Mouse (Mus musculus) cerebellum, adult 2 months (tissue): ENCODE data around the gene Ebf4. TPM values are rescaled to one million over a fixed set of nuclear protein-coding genes. Genes with fewer than 3 reads are reported as not detected.

Experiments
- DNase-seq, 2 experiments: peaks; one replicate each; pipeline ENCODE4 v3.0.0; 2021
- H3K27ac ChIP-seq: fragments of 200-500 bp; 2 replicates; pipeline ENCODE4 v1.5.1; 2012; ENCODE audit warnings: low read length, control low read depth, inconsistent platforms; ENCODE audit not compliant: insufficient read depth
- H3K27me3 ChIP-seq: fragments of 200-500 bp; 2 replicates; pipeline ENCODE4 v1.6.1; 2012; ENCODE audit warnings: inconsistent platforms, mild to moderate bottlenecking, low read length, moderate library complexity; ENCODE audit not compliant: control insufficient read depth, insufficient read depth
- H3K4me1 ChIP-seq: fragments of 200-500 bp; 2 replicates; pipeline ENCODE4 v1.6.1; 2011; ENCODE audit warnings: low read length; ENCODE audit not compliant: control insufficient read depth, insufficient read depth
- H3K4me3 ChIP-seq: fragments of 200-500 bp; replicated peaks from 2 replicates; pipeline ENCODE3; 2011; ENCODE audit warnings: mild to moderate bottlenecking, low read depth, low read length, control low read depth; ENCODE audit not compliant: insufficient read depth
- CTCF ChIP-seq: fragments of 200-500 bp; IDR thresholded peaks from 2 replicates; pipeline ENCODE4 v1.5.1; 2011; ENCODE audit warnings: low read depth, mild to moderate bottlenecking, control low read depth, low read length, moderate library complexity, borderline replicate concordance; ENCODE audit not compliant: insufficient read depth
- POLR2A ChIP-seq: fragments of 200-500 bp; IDR thresholded peaks from 2 replicates; pipeline ENCODE4 v1.6.1; 2011; ENCODE audit warnings: low read length, control low read depth, borderline replicate concordance; ENCODE audit not compliant: insufficient read depth
- whole genome bisulfite sequencing: fragments of 180-500 bp; shearing (Covaris S2); methylation state at CpG from one replicate; pipeline ENCODE4 v1.1.7; 2018; 5-methylcytosine and 5-hydroxymethylcytosine counted together
- polyA plus RNA-seq: library from polyadenylated mRNA; depleted of rRNA; stranded (reverse); fragments of >200 nt; gene quantifications from 2 replicates; pipeline ENCODE4 v1.2.3, GENCODE M21; 2012

The Ebf4 gene
- polyA plus RNA-seq, 1 experiment: 10.2 TPM

DNA sequence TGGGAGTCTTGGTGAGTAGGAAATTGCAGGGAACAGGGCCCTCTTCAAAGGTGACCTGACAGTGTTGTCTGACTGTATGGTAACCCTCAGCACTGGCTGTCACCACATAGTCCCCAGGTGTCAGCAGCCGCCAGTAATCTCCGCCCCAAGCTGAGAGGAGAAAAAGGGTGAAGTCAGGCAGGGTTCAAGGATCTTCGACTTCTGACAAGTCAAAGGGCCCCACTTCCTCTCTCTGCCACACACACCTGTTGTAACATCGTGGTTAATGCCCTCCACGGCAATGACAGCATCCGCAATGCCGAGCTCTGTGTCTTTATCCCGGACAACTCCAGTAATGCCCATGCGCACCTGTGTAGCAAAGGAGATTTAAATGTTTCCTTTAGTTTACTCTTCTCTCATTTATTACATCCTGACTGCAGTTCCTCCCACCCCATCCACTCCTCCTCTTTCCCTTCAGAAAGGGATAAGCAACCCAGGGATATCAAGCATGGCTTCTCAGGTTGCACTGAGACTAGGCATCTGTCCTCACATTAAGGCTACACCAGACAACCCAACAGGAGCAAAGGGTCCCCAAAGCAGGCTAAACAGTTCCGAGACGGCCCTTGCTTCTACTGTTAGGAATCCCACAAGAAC is 96.1 kb downstream of the Ebf4 start:
- WGBS: 87% methylated on average over 11 of the region's 11 CpGs
- no peaks in the 10 kb centered on the region for H3K27me3 ChIP-seq

DNA sequence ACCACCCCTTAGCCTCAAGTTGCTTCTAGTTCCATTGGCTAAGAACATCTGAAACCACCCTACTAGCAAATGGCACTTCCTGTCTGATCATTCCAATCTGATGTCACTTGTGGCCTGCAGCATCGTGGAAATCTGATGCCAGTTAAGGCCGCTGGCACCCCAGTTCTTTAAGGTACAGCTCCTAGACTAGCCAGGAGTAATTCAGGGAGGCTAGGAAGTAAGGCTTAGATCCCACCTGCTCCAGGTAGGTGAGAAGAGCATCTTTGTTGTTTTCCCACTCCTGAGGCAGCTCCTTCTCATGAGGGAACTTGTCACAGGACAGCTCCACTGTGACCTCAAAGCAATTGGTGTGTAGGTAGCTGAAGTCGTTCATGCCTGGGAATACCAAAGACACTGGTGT is 97.9 kb downstream of the Ebf4 start:
- TF ChIP-seq POLR2A: no peak
- TF ChIP-seq CTCF: no peak
- Histone ChIP-seq H3K27ac (no peak overlapping the region), H3K27me3 (no peaks in the 10 kb centered on the region; the same call in 1 of the 2 replicates), H3K4me1 (peaks cover 5% of the 10 kb centered on the region; the same call in 1 of the 2 replicates), H3K4me3 (no peak overlapping the region)
- WGBS: 84% methylated on average over 3 of the region's 3 CpGs
- no peak for DNase-seq

More for the DNA sequence above, 96.1 kb downstream of the Ebf4 start:
- no peak for DNase-seq
- H3K4me1 ChIP-seq: no peaks in the 10 kb centered on the region
- no peak for TF ChIP-seq CTCF
- no peak for TF ChIP-seq POLR2A
- no peak overlapping the region for H3K4me3 ChIP-seq
- H3K27ac ChIP-seq: no peak overlapping the region

DNA sequence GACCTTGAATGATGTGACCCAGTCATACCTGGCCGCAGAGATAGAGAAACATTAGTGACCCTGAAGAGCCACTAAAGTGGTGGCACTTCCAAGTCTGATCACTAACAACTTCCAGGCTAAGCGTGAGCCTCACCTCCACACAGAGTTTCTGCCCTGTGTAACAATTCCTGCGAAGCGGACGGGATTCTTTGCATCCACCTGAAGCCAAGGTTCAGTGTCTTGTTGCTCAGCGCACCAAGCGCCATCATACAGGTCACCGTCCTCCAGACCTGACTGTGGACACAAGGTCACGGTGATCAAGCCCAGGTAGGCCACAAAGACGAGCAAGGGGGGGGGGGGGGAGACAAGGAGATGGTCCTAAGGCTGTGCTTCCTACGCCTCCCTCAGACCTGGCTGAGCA is 100.7 kb downstream of the Ebf4 start:
- Histone ChIP-seq H3K4me3 (no peak overlapping the region), H3K27me3 (no peaks in the 10 kb centered on the region; the same call in 1 of the 2 replicates), H3K4me1 (peaks cover 5% of the 10 kb centered on the region; the same call in 1 of the 2 replicates), H3K27ac (no peak overlapping the region)
- TF ChIP-seq POLR2A (no peak), CTCF (no peak)
- no peak for DNase-seq
- 94% methylated on average over 11 of the region's 11 CpGs for WGBS

GRCm38 (mm10) chr2:130397186-130397985 is 102.4 kb downstream of the Ebf4 start, which contains the start of gene Cpxm1:
Gene Cpxm1, minus strand, starts transcription at chr2:130397574.
- Histone ChIP-seq H3K4me1 (peaks cover 5% of the 10 kb centered on the region; the same call in 1 of the 2 replicates), H3K4me3 (peak within 1 kb of the TSS; percentile 18), H3K27me3 (no peaks in the 10 kb centered on the region; the same call in 1 of the 2 replicates), H3K27ac (no peak within 1 kb of the TSS)
- TF ChIP-seq POLR2A (no peak), CTCF (no peak)
- peak in 1 of 2 experiments; percentile 15 for DNase-seq
- WGBS: 3% methylated on average over 49 of the region's 53 CpGs

DNA sequence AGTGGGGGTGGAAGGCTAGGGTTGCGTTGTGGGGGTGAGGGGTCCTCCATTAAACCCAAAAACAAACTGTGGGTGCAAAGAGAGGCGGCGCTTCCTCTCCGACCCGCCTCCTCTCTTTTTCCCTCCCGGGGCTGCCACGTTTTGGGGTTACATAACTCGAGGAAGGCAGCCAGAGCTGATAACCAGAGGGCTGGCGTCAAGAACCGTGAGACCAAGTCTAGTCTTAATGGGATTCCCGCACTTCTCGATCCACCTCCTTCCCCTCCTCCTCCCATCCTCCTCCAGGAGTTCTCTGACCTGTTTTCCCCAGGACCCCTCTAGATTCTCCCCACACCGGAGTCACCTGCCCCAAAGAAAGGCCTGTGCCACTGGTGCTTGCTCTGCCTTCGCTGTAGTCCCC is 103.1 kb downstream of the Ebf4 start:
- WGBS: 22% methylated on average over 14 of the region's 14 CpGs
- TF ChIP-seq POLR2A (no peak), CTCF (no peak)
- DNase-seq: no peak

DNA sequence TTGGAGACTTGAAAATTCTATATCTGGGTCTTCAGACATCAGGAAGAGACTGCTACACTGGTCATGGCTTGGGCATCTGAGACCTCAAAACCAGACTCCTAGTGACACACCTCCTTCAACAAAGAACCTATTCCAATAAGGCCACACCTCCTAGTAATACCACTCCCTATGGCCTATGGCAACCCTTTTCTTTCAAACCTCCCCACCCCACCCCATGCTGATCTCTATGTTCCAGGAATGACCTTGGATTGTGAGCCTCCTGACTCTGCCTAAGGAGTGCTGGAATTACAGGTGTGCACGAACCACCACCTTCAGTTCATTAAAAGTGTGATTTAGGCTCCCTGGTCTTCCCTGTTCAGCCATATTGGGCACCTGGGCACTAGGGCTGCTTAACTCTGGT is 105.1 kb downstream of the Ebf4 start:
- Histone ChIP-seq H3K4me1 (peaks cover 5% of the 10 kb centered on the region; the same call in 1 of the 2 replicates), H3K27ac (no peak overlapping the region), H3K27me3 (no peaks in the 10 kb centered on the region; the same call in 1 of the 2 replicates), H3K4me3 (no peak overlapping the region)
- no peak for DNase-seq
- 97% methylated on average over 1 of the region's 1 CpGs for WGBS
- TF ChIP-seq CTCF (no peak), POLR2A (no peak)

More for the DNA sequence above, 103.1 kb downstream of the Ebf4 start:
- Histone ChIP-seq H3K27me3 (no peaks in the 10 kb centered on the region; the same call in 1 of the 2 replicates), H3K4me1 (peaks cover 5% of the 10 kb centered on the region; the same call in 1 of the 2 replicates), H3K4me3 (peak overlapping the region; percentile 18), H3K27ac (no peak overlapping the region)

- H3K4me1 ChIP-seq: peaks cover 4% of the 10 kb centered on the region; the same call in 1 of the 2 replicates
- TF ChIP-seq POLR2A (no peak), CTCF (no peak)
- 71% methylated on average over 4 of the region's 4 CpGs for WGBS
- no peaks in the 10 kb centered on the region; the same call in 1 of the 2 replicates for H3K27me3 ChIP-seq
- H3K4me3 ChIP-seq: no peak overlapping the region
- no peak overlapping the region for H3K27ac ChIP-seq
- DNase-seq: no peak
These were observed 106.9 kb downstream of the Ebf4 start for GRCm38 (mm10) chr2:130401891-130402290.
